Mouse (Mus musculus) embryonic facial prominence, embryonic 12.5 days (tissue): Measurements from ENCODE around the gene Tmem119. TPM values are rescaled to one million over a fixed set of nuclear protein-coding genes. Genes with fewer than 3 reads are reported as not detected.

ENCODE experiments used
- ATAC-seq: fragments of 200-750 bp; cut with Nextera tagmentation; 2 replicates; pipeline ENCODE4 v1.8.0; 2017; ENCODE audit not compliant: insufficient number of reproducible peaks, insufficient read depth, low FRiP score, low TSS enrichment
- H3K27ac ChIP-seq: fragments of 300-500 bp; sonication (generic); 2 replicates; pipeline ENCODE4 v1.5.1; 2016; ENCODE audit warnings: mild to moderate bottlenecking
- H3K27me3 ChIP-seq: fragments of 300-500 bp; sonication (generic); 2 replicates; pipeline ENCODE4 v1.6.1; 2016; ENCODE audit warnings: mild to moderate bottlenecking, moderate library complexity
- H3K36me3 ChIP-seq: fragments of 300-500 bp; sonication (generic); 2 replicates; pipeline ENCODE4 v1.6.1; 2016; ENCODE audit warnings: mild to moderate bottlenecking
- H3K4me1 ChIP-seq: fragments of 300-500 bp; sonication (generic); 2 replicates; pipeline ENCODE4 v1.6.1; 2016
- H3K4me2 ChIP-seq: fragments of 300-500 bp; sonication (generic); replicated peaks from 2 replicates; pipeline ENCODE4 v1.6.1; 2016; ENCODE audit warnings: mild to moderate bottlenecking, moderate library complexity
- H3K4me3 ChIP-seq: fragments of 300-500 bp; sonication (generic); 2 replicates; pipeline ENCODE4 v1.5.1; 2016; ENCODE audit warnings: mild to moderate bottlenecking
- H3K9ac ChIP-seq: fragments of 300-500 bp; sonication (generic); 2 replicates; pipeline ENCODE4 v1.6.1; 2016; ENCODE audit warnings: mild to moderate bottlenecking, moderate library complexity
- H3K9me3 ChIP-seq: fragments of 300-500 bp; sonication (generic); 2 replicates; pipeline ENCODE4 v1.6.1; 2016; ENCODE audit warnings: mild to moderate bottlenecking, moderate library complexity
- WGBS: fragments of 180-500 bp; shearing (Covaris S2); methylation state at CpG from one replicate; pipeline ENCODE4 v1.1.7; 2016; 5-methylcytosine and 5-hydroxymethylcytosine counted together
- polyA plus RNA-seq: library from polyadenylated mRNA; unstranded; fragments of >200 nt; fragmentation: Nextera tagmentation; extraction: Ambion mirVana; gene quantifications from 2 replicates; pipeline ENCODE4 v1.2.1, GENCODE M21; 2016

The Tmem119 gene
- polyA plus RNA-seq, 1 experiment from 2014 or later: 116 TPM

GRCm38 (mm10) chr5:113748556-113749331, 51.6 kb downstream of the Tmem119 start:
- H3K27me3 ChIP-seq: no peaks in the 10 kb centered on the region
- no peak overlapping the region for H3K9ac ChIP-seq
- ATAC-seq: no peak
- H3K4me3 ChIP-seq: no peak overlapping the region
- H3K27ac ChIP-seq: no peak overlapping the region
- H3K4me1 ChIP-seq: no peaks in the 10 kb centered on the region
- peaks cover 98% of the 10 kb centered on the region for H3K36me3 ChIP-seq
- H3K4me2 ChIP-seq: no peak overlapping the region
- H3K9me3 ChIP-seq: no peaks in the 10 kb centered on the region
- 92% methylated on average over 13 of the region's 13 CpGs for WGBS

DNA sequence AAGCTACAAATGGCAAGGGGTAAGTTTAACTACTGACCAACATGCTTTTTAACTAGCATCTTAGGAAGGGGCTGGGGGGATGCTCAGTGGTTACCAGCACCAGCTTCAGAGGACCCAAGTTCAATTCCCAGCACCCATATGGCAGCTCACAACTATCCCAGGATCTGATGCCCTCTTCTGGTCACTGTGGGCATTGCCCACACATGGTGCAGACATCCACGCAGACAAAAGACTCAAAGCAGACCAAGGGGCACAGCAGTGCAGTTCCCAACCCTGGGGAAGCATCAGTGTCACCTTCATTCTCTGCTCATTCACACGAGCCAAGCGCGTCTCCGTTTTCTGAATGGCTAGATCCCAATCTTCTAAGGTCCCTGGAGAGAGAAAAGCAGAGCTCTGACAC, 52.7 kb downstream of the Tmem119 start:
- Histone ChIP-seq H3K9me3 (no peaks in the 10 kb centered on the region), H3K9ac (no peak overlapping the region), H3K27me3 (no peaks in the 10 kb centered on the region), H3K4me2 (no peak overlapping the region), H3K27ac (no peak overlapping the region), H3K4me3 (no peak overlapping the region), H3K4me1 (no peaks in the 10 kb centered on the region), H3K36me3 (peaks cover 98% of the 10 kb centered on the region)
- no peak for ATAC-seq
- 96% methylated on average over 5 of the region's 5 CpGs for WGBS

Other genes starting within 250 kb of the Tmem119 start
- 2.1 and 3.3 TPM in 2 replicates for gene Cmklr1, start 150.1 kb downstream of the Tmem119 start, polyA plus RNA-seq
- not detected in 2 replicates for gene 1700069L16Rik, start 75.7 kb downstream of the Tmem119 start, polyA plus RNA-seq
- gene Ficd, start 64.7 kb downstream of the Tmem119 start, polyA plus RNA-seq: 4.9 and 5.1 TPM in 2 replicates
- 87.8 and 88.3 TPM in 2 replicates for gene Sart3, start 28.0 kb downstream of the Tmem119 start, polyA plus RNA-seq
- 109 and 111 TPM in 2 replicates for gene Iscu, start 27.8 kb downstream of the Tmem119 start, polyA plus RNA-seq
- 1.5 and 1.9 TPM in 2 replicates for gene Selplg, start 32.1 kb upstream of the Tmem119 start, polyA plus RNA-seq
- gene Coro1c, start 108.2 kb upstream of the Tmem119 start, polyA plus RNA-seq: 123 and 127 TPM in 2 replicates
- gene Ssh1, start 193.4 kb upstream of the Tmem119 start, polyA plus RNA-seq: 18.1 and 20.4 TPM in 2 replicates
- not detected in 2 replicates for gene Dao, start 203.2 kb upstream of the Tmem119 start, polyA plus RNA-seq